Mouse (Mus musculus): ENCODE results near the gene Luzp1. TPM values are rescaled to one million over a fixed set of nuclear protein-coding genes. Genes with fewer than 3 reads are reported as not detected.
A peak's percentile ranks its signal among the peaks of the same experiment; 100 is the strongest.

The Luzp1 gene
- total RNA-seq, 2 experiments from 2014 or later = 17.0 to 18.2 TPM

- DNase-seq = no peak
These were observed 76.9 kb downstream of the Luzp1 start for GRCm38 (mm10) chr4:136546279-136547045.

- DNase-seq = no peak
These were observed 78.2 kb downstream of the Luzp1 start for GRCm38 (mm10) chr4:136547721-136548120.

- DNase-seq = no peak
These were observed 78.8 kb downstream of the Luzp1 start for GRCm38 (mm10) chr4:136548381-136548801.

- no peak for DNase-seq
These were observed 83.5 kb downstream of the Luzp1 start for GRCm38 (mm10) chr4:136553108-136553507.

- DNase-seq = no peak
These were observed 88.1 kb downstream of the Luzp1 start for GRCm38 (mm10) chr4:136557638-136558037.

- DNase-seq = no peak
These were observed 90.1 kb downstream of the Luzp1 start for GRCm38 (mm10) chr4:136559690-136560089.

- no peak for DNase-seq
These were observed 90.9 kb downstream of the Luzp1 start for GRCm38 (mm10) chr4:136560270-136560991.

GRCm38 (mm10) chr4:136562755-136563154, 93.2 kb downstream of the Luzp1 start:
- DNase-seq = no peak

- no peak for DNase-seq
These were observed 99.1 kb downstream of the Luzp1 start for GRCm38 (mm10) chr4:136568629-136569028.

GRCm38 (mm10) chr4:136569998-136570397, 100.4 kb downstream of the Luzp1 start:
- no peak for DNase-seq

GRCm38 (mm10) chr4:136581885-136582284, 112.3 kb downstream of the Luzp1 start:
- no peak for DNase-seq

GRCm38 (mm10) chr4:136587221-136587827, 117.8 kb downstream of the Luzp1 start:
- no peak for DNase-seq

- DNase-seq = no peak
These were observed 118.4 kb downstream of the Luzp1 start for GRCm38 (mm10) chr4:136588003-136588402.

GRCm38 (mm10) chr4:136592111-136592510, 122.5 kb downstream of the Luzp1 start:
- no peak for DNase-seq

GRCm38 (mm10) chr4:136594006-136594405, 124.4 kb downstream of the Luzp1 start:
- DNase-seq = no peak

- DNase-seq = no peak
These were observed 125.7 kb downstream of the Luzp1 start for GRCm38 (mm10) chr4:136595221-136595620.

- no peak for DNase-seq
These were observed 128.8 kb downstream of the Luzp1 start for GRCm38 (mm10) chr4:136598268-136598876.

- no peak for DNase-seq
These were observed 130.3 kb downstream of the Luzp1 start for GRCm38 (mm10) chr4:136599869-136600268.

GRCm38 (mm10) chr4:136600536-136600935, 131.0 kb downstream of the Luzp1 start:
- no peak for DNase-seq

- DNase-seq = no peak
These were observed 131.9 kb downstream of the Luzp1 start for GRCm38 (mm10) chr4:136601476-136601875.

- peak; percentile 38 for DNase-seq
These were observed 132.5 kb downstream of the Luzp1 start for GRCm38 (mm10) chr4:136602018-136602554.

GRCm38 (mm10) chr4:136602568-136602967, 133.0 kb downstream of the Luzp1 start, which contains the start of gene Kdm1a:
Gene Kdm1a, minus strand, starts transcription at chr4:136602723.
- DNase-seq = peak; percentile 92

Measured in gastrocnemius, postnatal 25 days (tissue).